Mouse (Mus musculus) brown adipose tissue, adult 24 weeks (tissue): ENCODE measurements around the gene Tmem202. TPM values are rescaled to one million over a fixed set of nuclear protein-coding genes. Genes with fewer than 3 reads are reported as not detected.

Experiments
- H3K27ac ChIP-seq: fragments of 200-500 bp; replicated peaks from 2 replicates; pipeline ENCODE4 v1.5.1; 2012; ENCODE audit warnings: low read depth, mild to moderate bottlenecking, low read length
- H3K4me1 ChIP-seq: fragments of 200-500 bp; 2 replicates; pipeline ENCODE4 v1.6.1; 2012; ENCODE audit warnings: low read length, mixed read lengths; ENCODE audit not compliant: control insufficient read depth, insufficient read depth, insufficient read length
- H3K4me3 ChIP-seq: fragments of 200-500 bp; 2 replicates; pipeline ENCODE4 v1.5.1; 2012; ENCODE audit warnings: low read depth, mild to moderate bottlenecking, low read length, moderate library complexity; ENCODE audit not compliant: insufficient read depth
- polyA plus RNA-seq: library from polyadenylated mRNA; stranded (reverse); fragments of >200 nt; gene quantifications from 2 replicates; pipeline ENCODE4 v1.2.4, GENCODE M21; 2012; ENCODE audit not compliant: missing spikeins, insufficient read depth, insufficient read length

Tmem202 gene
- polyA plus RNA-seq, 1 experiment: not detected

GRCm38 (mm10) chr9:59517127-59517526, 22.5 kb downstream of the Tmem202 start:
- no peak overlapping the region for H3K27ac ChIP-seq
- no peak overlapping the region for H3K4me3 ChIP-seq
- no peaks in the 10 kb centered on the region for H3K4me1 ChIP-seq

- Histone ChIP-seq H3K4me3 (no peak overlapping the region), H3K27ac (no peak overlapping the region), H3K4me1 (no peaks in the 10 kb centered on the region)
Observed at GRCm38 (mm10) chr9:59515069-59515468, 24.6 kb downstream of the Tmem202 start.

- Histone ChIP-seq H3K4me1 (no peaks in the 10 kb centered on the region), H3K27ac (no peak overlapping the region), H3K4me3 (no peak overlapping the region)
Observed at GRCm38 (mm10) chr9:59512381-59512780, 27.3 kb downstream of the Tmem202 start.

- Histone ChIP-seq H3K27ac (no peak overlapping the region), H3K4me1 (no peaks in the 10 kb centered on the region), H3K4me3 (no peak overlapping the region)
Observed at GRCm38 (mm10) chr9:59508146-59508545, 31.5 kb downstream of the Tmem202 start.

- H3K4me3 ChIP-seq: peak overlapping the region; percentile 95
- no peaks in the 10 kb centered on the region for H3K4me1 ChIP-seq
- H3K27ac ChIP-seq: peak overlapping the region; percentile 74
Observed at GRCm38 (mm10) chr9:59487331-59487730, 52.3 kb downstream of the Tmem202 start.

GRCm38 (mm10) chr9:59486549-59487065, 53.0 kb downstream of the Tmem202 start, which contains the start of gene Arih1:
Arih1 (minus strand) TSS chr9:59486618.
- Histone ChIP-seq H3K4me1 (no peaks in the 10 kb centered on the region), H3K27ac (peak within 1 kb of the TSS; percentile 93), H3K4me3 (peak within 1 kb of the TSS; percentile 95)

GRCm38 (mm10) chr9:59486076-59486518, 53.5 kb downstream of the Tmem202 start:
- no peaks in the 10 kb centered on the region for H3K4me1 ChIP-seq
- H3K27ac ChIP-seq: peak overlapping the region; percentile 93
- H3K4me3 ChIP-seq: peak overlapping the region; percentile 95

- peak overlapping the region; percentile 93 for H3K27ac ChIP-seq
- H3K4me1 ChIP-seq: no peaks in the 10 kb centered on the region
- H3K4me3 ChIP-seq: peak overlapping the region; percentile 95
Observed at GRCm38 (mm10) chr9:59485511-59486075, 54.1 kb downstream of the Tmem202 start.

GRCm38 (mm10) chr9:59484760-59485159, 54.9 kb downstream of the Tmem202 start:
- Histone ChIP-seq H3K27ac (no peak overlapping the region), H3K4me1 (no peaks in the 10 kb centered on the region; the same call in 1 of the 2 replicates), H3K4me3 (peak overlapping the region; percentile 95)

- Histone ChIP-seq H3K27ac (no peak overlapping the region), H3K4me1 (peaks cover 2% of the 10 kb centered on the region), H3K4me3 (no peak overlapping the region)
Observed at GRCm38 (mm10) chr9:59482419-59482818, 57.2 kb downstream of the Tmem202 start.

- H3K4me3 ChIP-seq: no peak overlapping the region
- H3K27ac ChIP-seq: no peak overlapping the region
- H3K4me1 ChIP-seq: peaks cover 8% of the 10 kb centered on the region
Observed at GRCm38 (mm10) chr9:59476617-59477016, 63.0 kb downstream of the Tmem202 start.

- H3K4me3 ChIP-seq: no peak overlapping the region
- H3K27ac ChIP-seq: no peak overlapping the region
- H3K4me1 ChIP-seq: peaks cover 8% of the 10 kb centered on the region
Observed at GRCm38 (mm10) chr9:59474838-59475237, 64.8 kb downstream of the Tmem202 start.

- H3K4me1 ChIP-seq: peaks cover 8% of the 10 kb centered on the region
- H3K4me3 ChIP-seq: no peak overlapping the region
- H3K27ac ChIP-seq: no peak overlapping the region
Observed at GRCm38 (mm10) chr9:59473171-59473570, 66.5 kb downstream of the Tmem202 start.

- no peak overlapping the region for H3K4me3 ChIP-seq
- no peak overlapping the region for H3K27ac ChIP-seq
Observed at GRCm38 (mm10) chr9:59469446-59469845, 70.2 kb downstream of the Tmem202 start.

More at GRCm38 (mm10) chr9:59469446-59469845, 70.2 kb downstream of the Tmem202 start:
- peaks cover 3% of the 10 kb centered on the region; the same call in 1 of the 2 replicates for H3K4me1 ChIP-seq
